Mouse (Mus musculus) bone marrow macrophage, adult 2 months (primary cell): ENCODE results near the gene Abcd2. TPM values are rescaled to one million over a fixed set of nuclear protein-coding genes. Genes with fewer than 3 reads are reported as not detected.

Experiments
- H3K27ac ChIP-seq: 2 replicates; pipeline ENCODE4 v1.5.1; 2012; ENCODE audit warnings: low read depth, low read length; ENCODE audit not compliant: insufficient read depth
- H3K4me1 ChIP-seq: 2 replicates; pipeline ENCODE4 v1.6.1; 2012; ENCODE audit warnings: low read length; ENCODE audit not compliant: control insufficient read depth, insufficient read depth
- H3K4me3 ChIP-seq: 2 replicates; pipeline ENCODE4 v1.5.1; 2012; ENCODE audit warnings: mild to moderate bottlenecking, low read length, moderate library complexity; ENCODE audit not compliant: insufficient read depth
- CTCF ChIP-seq: IDR thresholded peaks from 2 replicates; pipeline ENCODE4 v1.5.1; 2012; ENCODE audit warnings: low read depth, mild to moderate bottlenecking, low read length, moderate library complexity
- POLR2A ChIP-seq: IDR thresholded peaks from 2 replicates; pipeline ENCODE4 v1.6.1; 2012; ENCODE audit warnings: mild to moderate bottlenecking, low read depth, low read length, borderline replicate concordance
- polyA plus RNA-seq: library from polyadenylated mRNA; stranded (reverse); fragments of >200 nt; gene quantifications from 2 replicates; pipeline ENCODE4 v1.2.4, GENCODE M21; 2012; ENCODE audit not compliant: missing spikeins, insufficient read depth, insufficient read length

Abcd2 gene
- polyA plus RNA-seq, 1 experiment: 20.8 TPM

DNA sequence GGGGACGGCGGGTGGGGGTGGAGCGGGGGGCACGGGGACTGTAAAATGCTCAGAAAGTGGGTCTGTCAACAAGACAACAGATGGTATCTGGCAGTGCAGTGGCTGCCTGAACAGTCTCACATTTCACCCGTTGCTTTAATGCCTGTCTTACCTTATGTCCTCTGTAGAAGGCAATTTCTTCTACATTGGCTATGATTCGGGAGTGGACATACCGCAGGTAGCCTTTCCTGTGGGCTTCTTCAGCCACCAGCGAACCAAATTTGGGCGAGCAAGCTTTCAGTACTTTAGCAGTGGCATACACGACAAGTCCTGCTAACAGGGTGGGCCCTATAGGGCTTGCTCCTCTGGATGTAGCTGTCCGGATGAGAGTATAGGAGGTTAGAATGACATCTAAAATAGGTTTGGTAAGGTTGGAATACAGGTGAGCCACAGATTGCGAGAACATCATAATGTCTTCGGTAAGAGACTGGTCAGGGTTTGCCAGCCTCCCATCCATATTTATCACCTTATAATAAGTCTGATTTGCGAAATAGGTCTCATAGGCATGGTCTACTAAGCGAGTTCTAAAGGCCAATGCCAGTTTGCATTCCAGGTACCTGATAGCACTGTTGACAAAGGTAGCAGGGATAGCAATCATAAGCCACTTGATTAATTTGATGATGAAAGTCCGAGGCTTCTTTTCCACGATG is 936 bp downstream of the Abcd2 start:
- TF ChIP-seq CTCF: no peak
- no peak for TF ChIP-seq POLR2A
- Histone ChIP-seq H3K4me1 (peaks cover 34% of the 10 kb centered on the region), H3K27ac (peak overlapping the region; percentile 79), H3K4me3 (peak overlapping the region; percentile 85)

DNA sequence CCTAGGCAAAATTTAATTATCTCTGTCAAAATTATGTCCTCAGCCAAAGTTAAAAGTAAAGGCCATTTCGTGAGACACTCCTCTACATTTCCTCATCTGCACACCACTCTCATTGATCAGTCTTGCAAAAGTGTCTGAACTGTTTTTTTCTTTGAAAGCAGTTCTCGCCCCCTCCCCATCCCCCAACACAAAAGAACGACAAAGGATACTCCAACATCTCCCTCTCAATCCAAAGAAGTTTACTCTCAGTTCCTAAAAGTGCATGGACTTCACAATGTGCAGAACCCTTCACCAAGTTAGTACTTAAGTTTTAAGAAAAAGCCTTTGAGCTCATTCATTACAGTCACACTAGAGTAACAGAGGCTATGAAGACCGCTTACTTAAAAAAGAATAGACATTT is 1.6 kb downstream of the Abcd2 start:
- TF ChIP-seq CTCF (no peak), POLR2A (no peak)
- H3K4me1 ChIP-seq: peaks cover 31% of the 10 kb centered on the region
- H3K27ac ChIP-seq: peak overlapping the region; percentile 79
- peak overlapping the region; percentile 85 for H3K4me3 ChIP-seq

DNA sequence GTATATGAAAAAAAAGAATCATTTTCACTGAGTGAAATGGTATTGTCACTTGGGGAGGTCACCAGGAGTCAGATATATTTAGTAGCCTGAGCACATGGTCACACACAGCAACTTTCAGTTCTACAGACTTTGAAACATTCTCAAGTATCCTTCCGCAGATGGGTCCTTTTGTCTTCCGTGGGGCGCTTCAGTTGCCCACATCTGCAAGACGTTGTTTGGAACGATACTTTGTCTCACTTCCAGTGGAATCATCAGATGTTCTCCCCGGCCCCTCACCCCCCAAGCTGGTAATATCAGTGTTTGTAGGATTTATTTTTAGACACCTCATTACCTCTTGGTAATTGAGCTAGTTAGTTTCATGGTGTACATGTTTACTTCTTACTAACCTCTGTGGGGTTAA is 5.2 kb downstream of the Abcd2 start:
- H3K4me1 ChIP-seq: peaks cover 20% of the 10 kb centered on the region
- peak overlapping the region; percentile 47 for H3K4me3 ChIP-seq
- TF ChIP-seq POLR2A: no peak
- no peak for TF ChIP-seq CTCF
- peak overlapping the region; percentile 53 for H3K27ac ChIP-seq

DNA sequence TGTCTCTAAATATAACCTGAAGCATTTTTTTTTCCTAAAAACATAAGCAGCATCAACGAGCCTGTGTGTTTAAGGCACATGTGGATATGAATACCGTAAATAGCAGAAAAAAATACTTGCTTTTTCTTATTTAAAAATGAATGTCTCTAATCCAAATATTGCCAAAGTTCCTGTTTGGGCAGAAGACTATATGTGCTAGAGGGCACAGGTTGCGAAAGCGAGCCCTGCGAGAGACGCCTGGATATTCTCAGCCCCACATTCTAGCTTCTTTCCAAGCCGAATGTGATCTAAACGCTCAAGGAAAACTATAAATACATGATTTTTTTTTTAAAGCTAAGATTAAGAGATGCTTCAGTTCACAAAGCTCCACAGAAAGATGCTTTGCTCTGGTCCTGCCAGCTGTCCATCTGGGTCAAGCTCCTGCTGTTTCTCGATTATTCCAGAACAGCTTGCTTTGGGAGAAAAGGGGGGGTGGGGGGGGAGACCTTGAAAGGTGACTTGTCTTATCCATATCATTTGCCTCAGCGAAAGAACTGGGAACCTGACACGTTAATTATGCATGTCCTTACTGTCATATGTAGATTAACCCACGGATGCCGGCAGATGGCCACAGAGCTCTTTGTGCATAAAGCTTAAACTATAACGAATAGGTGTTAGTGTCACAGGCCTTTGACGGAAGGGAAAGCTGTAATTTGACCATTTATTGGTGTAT is 11.5 kb downstream of the Abcd2 start:
- Histone ChIP-seq H3K4me1 (peaks cover 27% of the 10 kb centered on the region), H3K27ac (peak overlapping the region; percentile 87), H3K4me3 (no peak overlapping the region)
- TF ChIP-seq POLR2A: no peak
- TF ChIP-seq CTCF: no peak

DNA sequence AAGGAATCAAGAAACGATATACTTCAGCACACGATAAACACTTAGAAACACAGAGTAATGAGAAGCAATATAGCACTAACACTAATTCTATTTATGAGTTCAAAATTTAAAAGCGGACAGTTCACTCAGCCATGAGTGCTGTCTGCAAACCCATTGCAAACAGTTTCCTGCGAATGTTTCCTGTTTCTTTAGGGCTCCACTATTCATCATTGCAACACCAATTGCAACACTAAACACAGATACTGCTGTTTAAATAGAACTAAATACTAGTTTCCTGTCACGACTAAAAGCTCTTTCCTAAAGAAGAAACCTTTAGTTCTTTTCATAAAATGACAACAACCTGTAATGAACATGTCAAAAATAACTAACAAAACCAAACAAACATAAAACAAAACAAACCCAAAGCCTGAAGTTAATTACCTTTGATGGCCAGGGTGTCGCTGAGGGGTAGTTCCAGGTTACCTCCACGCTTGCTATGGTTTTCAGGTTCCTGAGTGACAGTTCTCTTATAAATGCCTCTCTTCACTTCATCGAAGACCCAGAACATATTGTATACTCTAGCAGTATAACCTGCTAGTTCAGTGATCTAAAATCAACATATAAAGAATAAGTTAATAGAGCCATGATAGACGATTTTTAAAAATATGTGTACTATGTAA is 12.8 kb downstream of the Abcd2 start:
- TF ChIP-seq CTCF: no peak
- Histone ChIP-seq H3K27ac (peak overlapping the region; percentile 94), H3K4me1 (peaks cover 27% of the 10 kb centered on the region), H3K4me3 (peak overlapping the region; percentile 24; the same call in 1 of the 2 replicates)

DNA sequence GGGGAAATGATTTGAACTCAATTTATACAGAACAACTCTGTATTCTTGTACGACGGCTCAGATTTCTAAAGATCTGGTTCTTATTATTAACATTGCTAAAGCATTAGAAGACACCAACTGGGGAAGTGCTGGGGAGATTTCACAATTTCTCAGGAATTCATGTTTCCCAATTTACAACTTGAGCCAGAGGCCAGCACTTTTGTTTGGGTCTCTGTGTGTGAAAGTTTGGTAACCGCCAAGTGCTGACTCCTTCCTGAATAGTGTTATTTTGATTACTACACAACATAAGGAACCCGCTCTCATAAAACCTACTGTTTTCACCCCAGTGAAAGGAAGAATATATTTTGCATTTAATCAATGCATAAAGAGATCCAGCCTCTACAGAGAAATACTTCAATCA is 19.4 kb downstream of the Abcd2 start:
- no peak for TF ChIP-seq POLR2A
- no peak for TF ChIP-seq CTCF
- H3K27ac ChIP-seq: peak overlapping the region; percentile 67

DNA sequence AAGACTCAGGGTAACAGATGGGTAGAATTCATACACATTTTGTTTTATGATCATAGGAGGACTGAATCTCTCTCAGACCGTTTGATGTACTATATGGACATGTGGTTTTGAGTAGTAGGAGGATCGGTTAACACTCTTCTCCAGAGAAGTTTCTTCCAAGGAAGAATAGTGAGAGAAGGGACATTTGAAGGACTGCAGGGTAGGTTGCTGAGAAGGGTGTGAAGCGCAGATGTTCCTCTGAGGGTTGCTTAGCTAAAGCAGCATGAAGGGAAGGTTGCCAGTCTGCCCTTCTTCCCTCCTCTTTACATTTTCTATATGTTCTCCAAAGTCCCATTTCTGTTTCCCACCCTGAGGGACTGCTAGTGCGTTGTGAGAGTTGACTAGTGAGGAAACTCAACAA is 20.3 kb downstream of the Abcd2 start:
- peaks cover 30% of the 10 kb centered on the region for H3K4me1 ChIP-seq
- no peak overlapping the region for H3K4me3 ChIP-seq
- peak overlapping the region; percentile 67 for H3K27ac ChIP-seq
- TF ChIP-seq CTCF (no peak), POLR2A (no peak)

More for the DNA sequence above, 19.4 kb downstream of the Abcd2 start:
- Histone ChIP-seq H3K4me3 (peak overlapping the region; percentile 6; the same call in 1 of the 2 replicates), H3K4me1 (peaks cover 32% of the 10 kb centered on the region)

DNA sequence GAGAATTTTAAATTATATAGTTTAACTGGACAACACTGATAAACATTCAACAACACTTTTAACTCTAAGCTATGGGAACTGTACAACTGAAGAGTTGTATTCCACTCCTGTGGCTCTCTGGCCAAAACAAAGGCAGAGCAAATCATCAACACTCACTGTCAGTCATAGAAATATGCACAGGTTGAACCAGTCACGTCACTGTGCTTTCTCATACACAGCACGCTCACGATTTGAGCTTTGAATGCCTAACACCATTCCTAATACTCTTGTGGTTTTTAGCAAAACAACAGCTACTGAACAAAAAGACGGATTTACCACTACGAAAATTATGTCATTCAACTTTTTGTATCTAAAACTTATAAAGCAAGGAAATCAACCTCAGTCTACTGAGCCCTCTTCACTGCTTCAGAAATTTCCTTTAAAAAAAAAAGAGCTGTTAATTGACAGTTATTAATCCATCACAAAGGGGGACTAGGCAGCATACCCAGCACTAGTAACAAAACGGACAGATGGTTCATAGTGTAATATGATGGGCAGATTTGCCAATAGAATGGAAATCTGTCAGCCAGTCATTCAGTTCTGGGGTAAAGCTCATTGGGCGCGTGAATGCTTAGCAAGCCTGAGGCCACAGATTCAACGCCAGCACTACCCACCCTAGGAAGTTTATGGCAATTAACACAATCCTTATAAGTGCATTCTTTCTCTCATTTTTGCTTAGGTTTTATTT is 20.8 kb downstream of the Abcd2 start:
- Histone ChIP-seq H3K27ac (no peak overlapping the region; the same call in 1 of the 2 replicates), H3K4me1 (peaks cover 33% of the 10 kb centered on the region), H3K4me3 (no peak overlapping the region)
- TF ChIP-seq POLR2A: no peak
- no peak for TF ChIP-seq CTCF

DNA sequence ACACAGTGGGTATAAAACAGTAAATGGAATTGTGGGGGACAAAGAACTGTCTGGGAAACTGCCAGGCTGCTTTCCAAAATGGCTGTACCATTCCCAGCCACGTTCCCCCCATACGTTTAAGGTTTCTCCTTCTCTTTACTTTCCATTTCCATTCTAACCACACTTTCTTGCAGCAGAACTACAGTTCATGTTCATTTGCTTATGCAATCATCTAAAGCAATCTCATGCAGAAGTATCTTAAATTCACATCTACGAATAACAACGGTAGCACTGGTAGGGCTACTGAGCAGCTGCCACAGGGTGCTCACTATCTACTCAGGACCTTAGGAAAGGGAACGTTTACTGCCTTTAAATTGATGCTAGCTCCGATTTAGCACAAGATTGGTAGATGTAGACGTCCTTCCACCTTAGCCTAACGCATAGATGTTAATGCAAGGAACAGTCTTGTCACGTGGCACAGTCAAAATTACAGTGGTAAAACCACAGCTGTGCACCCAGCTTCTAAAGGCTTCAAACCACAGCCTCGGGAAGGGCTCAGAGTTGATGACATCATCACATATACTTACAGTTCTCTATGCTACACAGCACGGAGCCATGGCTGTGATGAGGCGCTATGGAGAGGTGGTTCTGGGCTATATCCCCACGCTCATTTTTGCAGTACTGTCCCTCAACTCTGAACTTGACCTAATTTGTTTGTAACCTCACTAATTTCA is 23.6 kb downstream of the Abcd2 start:
- H3K27ac ChIP-seq: peak overlapping the region; percentile 78
- TF ChIP-seq CTCF (no peak), POLR2A (no peak)
- H3K4me3 ChIP-seq: peak overlapping the region; percentile 40
- peaks cover 33% of the 10 kb centered on the region for H3K4me1 ChIP-seq
